Mouse (Mus musculus): ENCODE measurements around the gene Xrcc5. TPM values are rescaled to one million over a fixed set of nuclear protein-coding genes. Genes with fewer than 3 reads are reported as not detected.

Gene Xrcc5
- polyA plus RNA-seq, 1 experiment from 2014 or later, result 15.8 TPM

- H3K36me3 ChIP-seq (replicated peaks), result no peaks in the 10 kb centered on the region
- no peak for ATAC-seq (ENCODE audit: insufficient read depth)
- 70% methylated on average over 8 of the region's 8 CpGs for WGBS (ENCODE audit: insufficient replicate concordance)
Observed at GRCm38 (mm10) chr1:72399720-72400401, 92.6 kb downstream of the Xrcc5 start.

DNA sequence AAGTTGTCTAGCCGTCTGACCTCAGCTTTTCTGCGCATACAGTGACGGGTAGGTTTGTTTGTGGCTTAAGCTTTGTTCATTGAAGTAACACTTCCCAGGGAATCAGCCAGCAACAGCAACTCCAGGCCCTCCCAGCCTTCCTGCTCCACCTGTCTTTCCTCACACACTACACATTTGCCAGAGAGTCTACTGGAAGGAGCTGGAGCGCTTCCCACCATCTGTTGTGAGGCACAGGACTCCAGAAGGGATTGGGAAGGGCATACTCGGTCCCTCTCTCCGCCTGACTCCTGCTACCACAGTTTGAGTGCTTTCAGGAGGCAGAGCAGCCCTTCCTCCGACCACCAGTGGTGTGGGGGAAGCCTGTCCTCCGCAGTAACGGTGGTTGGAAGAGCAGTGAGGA lies 93.4 kb downstream of the Xrcc5 start:
- WGBS (ENCODE audit: insufficient replicate concordance), result 71% methylated on average over 9 of the region's 9 CpGs
- Histone ChIP-seq H3K4me1 (replicated peaks) (no peaks in the 10 kb centered on the region), H3K27me3 (no peaks in the 10 kb centered on the region), H3K4me3 (replicated peaks) (no peak overlapping the region), H3K27ac (replicated peaks) (no peak overlapping the region), H3K36me3 (replicated peaks) (no peaks in the 10 kb centered on the region), H3K4me2 (no peak overlapping the region), H3K9me3 (replicated peaks) (no peaks in the 10 kb centered on the region), H3K9ac (no peak overlapping the region)
- ATAC-seq (ENCODE audit: insufficient read depth), result no peak

More at GRCm38 (mm10) chr1:72399720-72400401, 92.6 kb downstream of the Xrcc5 start:
- no peaks in the 10 kb centered on the region for H3K27me3 ChIP-seq
- no peaks in the 10 kb centered on the region for H3K4me1 ChIP-seq (replicated peaks)
- H3K4me3 ChIP-seq (replicated peaks), result no peak overlapping the region
- no peaks in the 10 kb centered on the region for H3K9me3 ChIP-seq (replicated peaks)
- no peak overlapping the region for H3K27ac ChIP-seq (replicated peaks)
- H3K4me2 ChIP-seq, result no peak overlapping the region
- no peak overlapping the region for H3K9ac ChIP-seq

- Histone ChIP-seq H3K36me3 (replicated peaks) (no peaks in the 10 kb centered on the region), H3K9me3 (replicated peaks) (no peaks in the 10 kb centered on the region), H3K27me3 (no peaks in the 10 kb centered on the region), H3K4me2 (no peak overlapping the region), H3K9ac (no peak overlapping the region), H3K4me1 (replicated peaks) (no peaks in the 10 kb centered on the region), H3K27ac (replicated peaks) (no peak overlapping the region), H3K4me3 (replicated peaks) (no peak overlapping the region)
- ATAC-seq (ENCODE audit: insufficient read depth), result no peak
- WGBS (ENCODE audit: insufficient replicate concordance), result 57% methylated on average over 8 of the region's 8 CpGs
Observed at GRCm38 (mm10) chr1:72401331-72402069, 94.3 kb downstream of the Xrcc5 start.

- Histone ChIP-seq H3K4me3 (replicated peaks) (no peak overlapping the region), H3K36me3 (replicated peaks) (no peaks in the 10 kb centered on the region), H3K27ac (replicated peaks) (no peak overlapping the region), H3K9me3 (replicated peaks) (no peaks in the 10 kb centered on the region), H3K4me1 (replicated peaks) (no peaks in the 10 kb centered on the region), H3K9ac (no peak overlapping the region), H3K4me2 (no peak overlapping the region), H3K27me3 (no peaks in the 10 kb centered on the region)
- WGBS (ENCODE audit: insufficient replicate concordance), result 65% methylated on average over 14 of the region's 14 CpGs
- no peak for ATAC-seq (ENCODE audit: insufficient read depth)
Observed at GRCm38 (mm10) chr1:72406505-72407079, 99.4 kb downstream of the Xrcc5 start.

- Histone ChIP-seq H3K4me3 (replicated peaks) (no peak overlapping the region), H3K27ac (replicated peaks) (no peak overlapping the region), H3K36me3 (replicated peaks) (no peaks in the 10 kb centered on the region), H3K4me1 (replicated peaks) (no peaks in the 10 kb centered on the region), H3K27me3 (no peaks in the 10 kb centered on the region), H3K9me3 (replicated peaks) (no peaks in the 10 kb centered on the region), H3K9ac (no peak overlapping the region), H3K4me2 (no peak overlapping the region)
- ATAC-seq (ENCODE audit: insufficient read depth), result no peak
- 59% methylated on average over 5 of the region's 5 CpGs for WGBS (ENCODE audit: insufficient replicate concordance)
Observed at GRCm38 (mm10) chr1:72409936-72410335, 102.7 kb downstream of the Xrcc5 start.

DNA sequence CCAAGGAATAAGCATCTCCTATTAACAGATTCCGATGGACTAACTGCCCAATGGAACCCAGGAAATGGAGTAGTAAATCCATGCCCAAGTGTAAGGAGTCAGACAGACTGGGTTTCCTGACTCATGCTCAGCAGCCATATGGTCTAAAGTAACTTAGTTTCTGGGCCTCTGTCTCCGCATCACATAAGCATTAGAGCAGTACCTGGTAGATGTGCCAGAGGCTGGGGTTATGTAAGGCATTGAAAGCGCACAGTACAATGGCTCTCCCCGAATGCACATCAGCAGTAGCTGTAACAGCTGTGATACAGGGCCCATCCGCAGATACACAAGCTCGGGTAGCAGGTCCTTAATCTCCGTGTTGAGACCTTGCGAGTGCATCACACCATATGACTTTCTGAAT lies 103.9 kb downstream of the Xrcc5 start:
- WGBS (ENCODE audit: insufficient replicate concordance), result 73% methylated on average over 8 of the region's 8 CpGs

DNA sequence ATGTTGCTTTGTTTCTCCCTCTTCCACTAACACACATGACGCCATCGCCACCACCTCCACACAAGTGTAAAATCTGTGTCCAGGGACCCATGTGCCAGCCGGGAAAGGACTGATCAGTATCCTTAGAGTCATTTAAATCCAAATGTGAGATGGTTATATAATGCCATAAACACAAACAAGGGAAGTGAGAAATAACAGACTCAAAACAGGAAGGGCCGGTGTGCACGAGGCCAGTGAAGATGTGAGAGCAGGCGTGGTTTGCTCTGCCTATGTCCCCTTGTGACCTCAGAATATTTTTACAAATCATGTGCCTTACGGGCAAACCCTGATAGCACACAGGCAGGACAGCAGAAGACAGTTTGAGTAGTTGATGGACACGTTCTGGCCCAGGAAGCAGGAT lies 106.0 kb downstream of the Xrcc5 start:
- Histone ChIP-seq H3K27ac (replicated peaks) (no peak overlapping the region), H3K27me3 (no peaks in the 10 kb centered on the region), H3K4me3 (replicated peaks) (no peak overlapping the region), H3K4me2 (no peak overlapping the region), H3K36me3 (replicated peaks) (no peaks in the 10 kb centered on the region), H3K4me1 (replicated peaks) (no peaks in the 10 kb centered on the region), H3K9me3 (replicated peaks) (no peaks in the 10 kb centered on the region), H3K9ac (no peak overlapping the region)
- ATAC-seq (ENCODE audit: insufficient read depth), result no peak
- 59% methylated on average over 8 of the region's 8 CpGs for WGBS (ENCODE audit: insufficient replicate concordance)

More for the DNA sequence above, 103.9 kb downstream of the Xrcc5 start:
- Histone ChIP-seq H3K4me1 (replicated peaks) (no peaks in the 10 kb centered on the region), H3K4me3 (replicated peaks) (no peak overlapping the region), H3K9ac (no peak overlapping the region), H3K27me3 (no peaks in the 10 kb centered on the region), H3K4me2 (no peak overlapping the region), H3K36me3 (replicated peaks) (no peaks in the 10 kb centered on the region), H3K9me3 (replicated peaks) (no peaks in the 10 kb centered on the region), H3K27ac (replicated peaks) (no peak overlapping the region)
- no peak for ATAC-seq (ENCODE audit: insufficient read depth)

- Histone ChIP-seq H3K36me3 (replicated peaks) (no peaks in the 10 kb centered on the region), H3K4me1 (replicated peaks) (no peaks in the 10 kb centered on the region), H3K27ac (replicated peaks) (no peak overlapping the region), H3K4me3 (replicated peaks) (no peak overlapping the region), H3K4me2 (no peak overlapping the region), H3K9ac (no peak overlapping the region), H3K27me3 (no peaks in the 10 kb centered on the region), H3K9me3 (replicated peaks) (no peaks in the 10 kb centered on the region)
- ATAC-seq (ENCODE audit: insufficient read depth), result no peak
- 74% methylated on average over 8 of the region's 8 CpGs for WGBS (ENCODE audit: insufficient replicate concordance)
Observed at GRCm38 (mm10) chr1:72414133-72414532, 106.9 kb downstream of the Xrcc5 start.

GRCm38 (mm10) chr1:72414561-72415253 lies 107.5 kb downstream of the Xrcc5 start:
- Histone ChIP-seq H3K4me2 (no peak overlapping the region), H3K36me3 (replicated peaks) (no peaks in the 10 kb centered on the region), H3K4me1 (replicated peaks) (no peaks in the 10 kb centered on the region), H3K9me3 (replicated peaks) (no peaks in the 10 kb centered on the region), H3K4me3 (replicated peaks) (no peak overlapping the region), H3K27me3 (no peaks in the 10 kb centered on the region), H3K27ac (replicated peaks) (no peak overlapping the region), H3K9ac (no peak overlapping the region)
- 63% methylated on average over 8 of the region's 8 CpGs for WGBS (ENCODE audit: insufficient replicate concordance)
- ATAC-seq (ENCODE audit: insufficient read depth), result no peak

DNA sequence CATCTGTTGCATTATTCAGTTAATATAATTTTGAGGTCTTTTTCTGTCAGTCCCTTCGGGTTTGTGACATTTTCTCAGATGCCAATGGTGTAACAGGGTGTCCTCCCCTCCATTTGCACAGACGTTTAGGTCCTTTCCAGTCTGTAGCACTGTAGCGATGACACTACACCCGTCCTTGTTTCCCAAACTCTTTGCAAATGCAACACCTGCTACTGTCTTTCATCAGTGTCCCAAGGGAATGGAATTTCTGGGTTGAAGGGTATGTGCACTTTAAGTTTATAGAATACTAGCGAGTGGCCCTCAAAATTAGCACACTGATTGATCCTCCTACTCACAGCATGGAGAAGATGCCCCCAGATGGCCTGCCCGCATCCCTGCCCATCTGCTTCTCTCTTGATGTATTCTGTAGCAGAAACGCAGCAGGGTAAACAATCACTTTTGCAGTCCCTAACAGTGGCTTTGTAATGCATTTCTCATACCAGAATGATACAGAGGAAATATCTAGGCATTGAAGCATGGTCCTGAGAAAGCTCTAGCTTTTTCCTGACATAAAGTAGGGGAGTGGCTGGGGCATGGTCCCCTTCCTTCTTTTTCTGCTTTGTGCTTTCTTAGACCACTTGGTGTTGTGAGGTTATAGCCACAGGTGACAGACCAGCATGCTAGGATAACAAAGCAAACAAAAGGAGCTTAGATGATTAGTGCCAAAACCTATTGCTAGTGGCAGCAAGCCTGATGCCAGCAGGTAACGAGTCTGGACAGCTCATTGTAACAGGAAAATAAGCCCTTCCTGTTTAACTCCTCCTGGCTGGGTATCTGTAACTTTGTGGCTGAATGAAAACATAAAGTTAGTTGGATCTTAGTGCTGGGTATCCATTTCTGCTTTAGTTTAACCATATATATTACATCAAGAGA lies 111.8 kb downstream of the Xrcc5 start:
- Histone ChIP-seq H3K27me3 (no peaks in the 10 kb centered on the region), H3K36me3 (replicated peaks) (no peaks in the 10 kb centered on the region), H3K9ac (no peak overlapping the region), H3K9me3 (replicated peaks) (no peaks in the 10 kb centered on the region), H3K4me2 (no peak overlapping the region), H3K4me1 (replicated peaks) (peaks cover 2% of the 10 kb centered on the region; the same call in 1 of the 2 replicates), H3K4me3 (replicated peaks) (no peak overlapping the region), H3K27ac (replicated peaks) (no peak overlapping the region)
- 61% methylated on average over 8 of the region's 8 CpGs for WGBS (ENCODE audit: insufficient replicate concordance)
- no peak for ATAC-seq (ENCODE audit: insufficient read depth)
